In genomic region chr17:14233658-14234057, GRCm38 (mm10) we compare ENCODE assay signal across 23 mouse cellular contexts. TPM values are rescaled to one million over a fixed set of nuclear protein-coding genes. Genes with fewer than 3 reads are reported as not detected.
DNase-seq lines count a peak whose midpoint lies in the region; ATAC-seq and TF ChIP-seq lines count a peak whose summit lies in the region.
"Had no signal": no experiment of that assay in that cellular context is flagged by ENCODE, and none has a peak within 500 bp of the region (broad histone marks: within the 10 kb centered on the region; RNA-seq: fewer than 3 reads in every experiment).

No protein-coding gene starts in this region.

- no peak overlapping the region for H3K9ac ChIP-seq in liver, embryonic 14.5 days (replicated peaks)
- H3K9ac ChIP-seq in liver, embryonic 12.5 days, result no peak overlapping the region
- H3K9ac ChIP-seq: forebrain, embryonic 15.5 days; hindbrain, embryonic 15.5 days had no signal

- WGBS in liver, embryonic 14.5 days (ENCODE audit: insufficient replicate concordance), result 30% methylated on average over 4 of the region's 4 CpGs
- WGBS in liver, embryonic 12.5 days (ENCODE audit: insufficient replicate concordance), result 31% methylated on average over 4 of the region's 4 CpGs

- no peaks in the 10 kb centered on the region for H3K36me3 ChIP-seq in liver, embryonic 14.5 days (replicated peaks; ENCODE audit: control insufficient read depth, insufficient read depth, low read depth)
- H3K36me3 ChIP-seq in liver, embryonic 12.5 days, result no peaks in the 10 kb centered on the region
- H3K36me3 ChIP-seq: forebrain, embryonic 15.5 days; hindbrain, embryonic 15.5 days; limb, embryonic 10.5 days; midbrain, embryonic 10.5 days had no signal

- TF ChIP-seq EP300 in liver, embryonic 14.5 days (IDR thresholded peaks at IDR 0.05; ENCODE audit: low read depth), result no peak

- intact Hi-C loops in gastrocnemius, adult 2 months (cut with DNase I), result loop anchor here (10.0 kb wide), 1 partner anchor 671 kb away; no protein-coding TSS in a partner anchor

- H3K4me3 ChIP-seq in gastrocnemius, adult 2 months, result no peak overlapping the region
- H3K4me3 ChIP-seq in liver, embryonic 14.5 days (ENCODE audit: insufficient read depth in 1 of 2, low read depth in 2 of 2, low read length in 2 of 2), result no peak overlapping the region
- no peak overlapping the region for H3K4me3 ChIP-seq in liver, embryonic 12.5 days
- H3K4me3 ChIP-seq: forebrain, embryonic 15.5 days; hindbrain, embryonic 15.5 days; limb, embryonic 10.5 days; midbrain, embryonic 10.5 days had no signal

- no peak for DNase-seq in gastrocnemius, adult 2 months
- no peak for DNase-seq in gastrocnemius, adult 8-10 months (ENCODE audit: low spot score in 2 of 2)
- no peak for DNase-seq in liver, embryonic 14.5 days (ENCODE audit: low read depth in 3 of 3, low spot score in 3 of 3)
- DNase-seq in A20 (ENCODE audit: low read depth, low spot score), result peak; percentile 10
- DNase-seq in ES-CJ7 (ENCODE audit: low read depth, low spot score), result peak; percentile 36
- no peak for DNase-seq in thymus, postnatal 36 days
- DNase-seq: adrenal gland, adult 8-10 months; B cell, adult 2 months; cerebellum, postnatal 14 days; heart, adult 11 months; heart, postnatal 36 days; kidney, adult 18-20 months; right cerebral cortex, postnatal 4 days; thymus, postnatal 14 days had no signal

- H3K9me3 ChIP-seq in liver, embryonic 14.5 days (ENCODE audit: control insufficient read depth, low read length), result no peaks in the 10 kb centered on the region
- H3K9me3 ChIP-seq in liver, embryonic 12.5 days (replicated peaks), result no peaks in the 10 kb centered on the region
- H3K9me3 ChIP-seq: forebrain, embryonic 15.5 days; hindbrain, embryonic 15.5 days; limb, embryonic 10.5 days; midbrain, embryonic 10.5 days had no signal

- no peak overlapping the region for H3K4me2 ChIP-seq in liver, embryonic 14.5 days (ENCODE audit: low read depth)
- no peak overlapping the region for H3K4me2 ChIP-seq in liver, embryonic 12.5 days
- H3K4me2 ChIP-seq: forebrain, embryonic 15.5 days; hindbrain, embryonic 15.5 days had no signal

- H3K4me1 ChIP-seq in liver, embryonic 14.5 days (replicated peaks; ENCODE audit: control insufficient read depth in 2 of 2, insufficient read depth in 2 of 2, low read length in 1 of 2), result no peaks in the 10 kb centered on the region
- no peaks in the 10 kb centered on the region for H3K4me1 ChIP-seq in liver, embryonic 12.5 days

- peak; percentile 34 for TF ChIP-seq CTCF in gastrocnemius, adult 2 months (IDR thresholded peaks at IDR 0.05)
- TF ChIP-seq CTCF in liver, embryonic 14.5 days (IDR thresholded peaks at IDR 0.05; ENCODE audit: low read depth), result peak; percentile 56

- no peak for ATAC-seq in liver, embryonic 14.5 days (ENCODE audit: insufficient read depth)
- ATAC-seq in liver, embryonic 12.5 days, result no peak
- no peak for ATAC-seq in cerebellum, adult (ENCODE audit: insufficient number of reproducible peaks, low FRiP score, low TSS enrichment)
- ATAC-seq: forebrain, embryonic 15.5 days; Patski had no signal

- H3K27me3 ChIP-seq in liver, embryonic 14.5 days (ENCODE audit: control insufficient read depth, insufficient read depth, low read length), result no peaks in the 10 kb centered on the region
- H3K27me3 ChIP-seq in liver, embryonic 12.5 days (replicated peaks), result peaks cover 40% of the 10 kb centered on the region; the same call in 1 of the 2 replicates
- H3K27me3 ChIP-seq: forebrain, embryonic 15.5 days; hindbrain, embryonic 15.5 days had no signal

- H3K27ac ChIP-seq in gastrocnemius, adult 2 months, result no peak overlapping the region
- no peak overlapping the region for H3K27ac ChIP-seq in liver, embryonic 14.5 days
- no peak overlapping the region for H3K27ac ChIP-seq in liver, embryonic 12.5 days
- H3K27ac ChIP-seq: forebrain, embryonic 15.5 days; hindbrain, embryonic 15.5 days; limb, embryonic 10.5 days; macrophage; midbrain, embryonic 10.5 days had no signal

RNA-seq across cellular contexts. Expression of gene Dact2, which starts 29.6 kb away (rescaled TPM):
- total RNA-seq in gastrocnemius, adult 2 months (2021), result 1 to 10 TPM; 2.3 to 2.7 TPM
- 1 to 10 TPM; 1.6 to 2.3 (median 1.7) TPM for total RNA-seq in gastrocnemius, adult 8-10 months (2022)
- 0.84 and 0.98 TPM in 2 replicates for polyA plus RNA-seq in liver, embryonic 14.5 days (2012; rRNA removed)
- polyA plus RNA-seq in liver, embryonic 14.5 days (2014; fragmentation: Nextera tagmentation; extraction: Ambion mirVana), result 0.47 and 0.90 TPM in 2 replicates
- polyA plus RNA-seq in liver, embryonic 12.5 days (2016; fragmentation: Nextera tagmentation; extraction: Ambion mirVana), result 0.85 and 1.4 TPM in 2 replicates
- total RNA-seq: monocyte, adult 5-6 weeks had no signal
- polyA plus RNA-seq: macrophage had no signal

RNA-seq across cellular contexts. Expression of gene Smoc2, which starts 45.6 kb away (rescaled TPM):
- total RNA-seq in gastrocnemius, adult 2 months (2021), result 10 to 100 TPM; 40.6 to 65.5 TPM
- 10 to 100 TPM; 47.3 to 59.0 (median 56.1) TPM for total RNA-seq in gastrocnemius, adult 8-10 months (2022)
- 1.9 and 2.4 TPM in 2 replicates for polyA plus RNA-seq in liver, embryonic 14.5 days (2012; rRNA removed)
- polyA plus RNA-seq in liver, embryonic 14.5 days (2014; fragmentation: Nextera tagmentation; extraction: Ambion mirVana), result 2.6 and 3.8 TPM in 2 replicates
- 5.9 and 6.9 TPM in 2 replicates for polyA plus RNA-seq in liver, embryonic 12.5 days (2016; fragmentation: Nextera tagmentation; extraction: Ambion mirVana)
- polyA plus RNA-seq: macrophage had no signal

Comparison
In these comparisons a context has a peak if more than half of its experiments do, and no peak if none do; other contexts are left out.
1. DNase-seq: peak in A20 (single experiment) and ES-CJ7 (single experiment); none in gastrocnemius, adult 2 months (single experiment), gastrocnemius, adult 8-10 months (0 of 2), liver, embryonic 14.5 days (0 of 3) and thymus, postnatal 36 days (0 of 2).